Comparison of ENCODE assay signal across 18 mouse cellular contexts in the genomic region with DNA sequence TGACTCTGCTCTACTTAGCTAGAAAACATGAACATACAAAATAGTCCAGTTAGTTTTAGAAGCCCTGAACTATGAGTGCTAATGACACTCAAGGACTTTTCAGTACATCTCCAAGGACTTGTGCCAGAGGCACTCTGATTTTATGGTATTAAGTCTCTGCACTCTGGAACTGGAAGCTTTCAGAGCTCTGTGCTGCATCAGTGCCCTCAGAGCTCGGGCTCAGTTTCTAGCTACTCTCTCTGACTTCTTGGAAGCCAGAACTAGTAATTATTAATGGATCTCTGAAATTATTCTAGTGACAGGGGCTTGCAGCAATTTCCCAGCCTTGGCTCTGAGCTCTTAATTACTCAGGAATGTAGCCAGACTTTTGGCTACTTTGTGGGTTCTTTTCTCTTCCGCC. TPM values are rescaled to one million over a fixed set of nuclear protein-coding genes. Genes with fewer than 3 reads are reported as not detected.
"Had no signal": no experiment of that assay in that cellular context is flagged by ENCODE, and none has a peak within 500 bp of the region (broad histone marks: within the 10 kb centered on the region; RNA-seq: fewer than 3 reads in every experiment).

No protein-coding gene starts in this region.

- H3K9ac ChIP-seq: liver, embryonic 15.5 days; midbrain, embryonic 15.5 days; neural tube, embryonic 13.5 days; stomach, embryonic 15.5 days had no signal

- DNase-seq: lung, adult 2 months; lung, postnatal 36 days; retina, postnatal 1 day; right cerebral cortex, postnatal 4 days; spleen, adult 18-20 months; thymus, adult 2 months; thymus, postnatal 25 days had no signal

- H3K27me3 ChIP-seq: liver, embryonic 15.5 days; midbrain, embryonic 15.5 days; neural tube, embryonic 13.5 days; stomach, embryonic 15.5 days had no signal

- H3K9me3 ChIP-seq: limb, embryonic 10.5 days; liver, embryonic 15.5 days; midbrain, embryonic 15.5 days; stomach, embryonic 15.5 days had no signal

- H3K36me3 ChIP-seq: limb, embryonic 10.5 days; liver, embryonic 15.5 days; midbrain, embryonic 15.5 days; neural tube, embryonic 13.5 days; stomach, embryonic 15.5 days had no signal

- ATAC-seq: intestine, embryonic 16.5 days; lung, postnatal 0 days; midbrain, embryonic 15.5 days had no signal

- H3K4me2 ChIP-seq: liver, embryonic 11.5 days; liver, embryonic 15.5 days; midbrain, embryonic 15.5 days; neural tube, embryonic 13.5 days; stomach, embryonic 15.5 days had no signal

- H3K4me3 ChIP-seq: left cerebral cortex, adult 2 months; limb, embryonic 10.5 days; liver, embryonic 15.5 days; midbrain, embryonic 15.5 days; neural tube, embryonic 13.5 days; stomach, embryonic 15.5 days had no signal

- H3K27ac ChIP-seq: left cerebral cortex, adult 2 months; limb, embryonic 10.5 days; liver, embryonic 15.5 days; midbrain, embryonic 15.5 days; neural tube, embryonic 13.5 days; stomach, embryonic 15.5 days had no signal

- H3K4me1 ChIP-seq: limb, embryonic 10.5 days; liver, embryonic 15.5 days; midbrain, embryonic 15.5 days; neural tube, embryonic 13.5 days; stomach, embryonic 15.5 days had no signal

RNA-seq across cellular contexts. Expression of gene Klhl31, which starts 37.7 kb away (rescaled TPM):
- total RNA-seq: megakaryocyte progenitor cell, adult 5-6 weeks; monocyte, adult 5-6 weeks had no signal
